Mouse (Mus musculus) common myeloid progenitor, adult 5-6 weeks (primary cell): ENCODE measurements at regions not wholly inside any gene's neighbourhood (a gene's known extent, or its start where the extent isn't known, plus 50 kb on each side); places are given as distances from the start of the nearest gene placed in this dataset.
A peak's percentile ranks its signal among the peaks of the same experiment; 100 is the strongest.

ENCODE experiments used
- ATAC-seq: replicated peaks from 2 replicates; pipeline ENCODE4 v1.8.0; 2016; ENCODE audit warnings: low read depth, mild to moderate bottlenecking, moderate TSS enrichment, inconsistent platforms; ENCODE audit not compliant: poor library complexity, severe bottlenecking

GRCm38 (mm10) chr12:70706806-70707628, 118.3 kb upstream of the Frmd6 start:
- ATAC-seq = no peak

GRCm38 (mm10) chr12:70707629-70708289, 117.6 kb upstream of the Frmd6 start:
- peak; percentile 63; the same call in 1 of the 2 replicates for ATAC-seq

- no peak for ATAC-seq
Observed at GRCm38 (mm10) chr12:70708290-70708668, 117.0 kb upstream of the Frmd6 start.

GRCm38 (mm10) chr12:70710311-70710710, 115.0 kb upstream of the Frmd6 start:
- no peak for ATAC-seq

- ATAC-seq = no peak
Observed at GRCm38 (mm10) chr12:70711030-70711429, 114.3 kb upstream of the Frmd6 start.

GRCm38 (mm10) chr12:70712322-70713024, 112.8 kb upstream of the Frmd6 start:
- no peak for ATAC-seq

- peak; percentile 90 for ATAC-seq
Observed at GRCm38 (mm10) chr12:70713499-70714280, 111.6 kb upstream of the Frmd6 start.

GRCm38 (mm10) chr12:70714281-70714679, 111.0 kb upstream of the Frmd6 start:
- no peak for ATAC-seq

- no peak for ATAC-seq
Observed at GRCm38 (mm10) chr12:70715836-70716235, 109.5 kb upstream of the Frmd6 start.

- ATAC-seq = no peak
Observed at GRCm38 (mm10) chr12:70718602-70719001, 106.7 kb upstream of the Frmd6 start.

GRCm38 (mm10) chr12:70719255-70719654, 106.1 kb upstream of the Frmd6 start:
- no peak for ATAC-seq

- ATAC-seq = peak; percentile 62
Observed at GRCm38 (mm10) chr12:70720178-70720894, 105.0 kb upstream of the Frmd6 start.

- ATAC-seq = no peak
Observed at GRCm38 (mm10) chr12:70725326-70725725, 100.0 kb upstream of the Frmd6 start.

GRCm38 (mm10) chr12:70727496-70728259, 97.6 kb upstream of the Frmd6 start:
- ATAC-seq = no peak

GRCm38 (mm10) chr12:70728407-70728806, 96.9 kb upstream of the Frmd6 start:
- ATAC-seq = no peak

- ATAC-seq = no peak
Observed at GRCm38 (mm10) chr12:70729961-70730360, 95.4 kb upstream of the Frmd6 start.

- no peak for ATAC-seq
Observed at GRCm38 (mm10) chr12:70731498-70731897, 93.8 kb upstream of the Frmd6 start.

GRCm38 (mm10) chr12:70732591-70732990, 92.7 kb upstream of the Frmd6 start:
- no peak for ATAC-seq

GRCm38 (mm10) chr12:70738554-70738953, 86.8 kb upstream of the Frmd6 start:
- ATAC-seq = peak; percentile 65
